Mouse (Mus musculus) thymus, adult 2 months (tissue): ENCODE results near the gene Oxnad1. TPM values are rescaled to one million over a fixed set of nuclear protein-coding genes. Genes with fewer than 3 reads are reported as not detected.

ENCODE experiments used
- DNase-seq: peaks from one replicate; pipeline ENCODE4 v3.0.0; 2021
- H3K27ac ChIP-seq: fragments of 200-500 bp; 2 replicates; pipeline ENCODE4 v1.5.1; 2012; ENCODE audit warnings: low read length, control low read depth; ENCODE audit not compliant: control insufficient read depth, insufficient read depth
- H3K27me3 ChIP-seq: fragments of 200-500 bp; 2 replicates; pipeline ENCODE4 v1.6.1; 2012; ENCODE audit warnings: mild to moderate bottlenecking, low read length, moderate library complexity, mixed read lengths; ENCODE audit not compliant: control insufficient read depth, insufficient read depth
- H3K36me3 ChIP-seq: fragments of 200-500 bp; 2 replicates; pipeline ENCODE4 v1.6.1; 2012; ENCODE audit warnings: mild to moderate bottlenecking, low read length, moderate library complexity; ENCODE audit not compliant: control insufficient read depth, insufficient read depth
- H3K4me1 ChIP-seq: fragments of 200-500 bp; replicated peaks from 2 replicates; pipeline ENCODE4 v1.6.1; 2012; ENCODE audit warnings: low read length; ENCODE audit not compliant: control insufficient read depth, insufficient read depth
- H3K4me3 ChIP-seq: fragments of 200-500 bp; 2 replicates; pipeline ENCODE4 v1.5.1; 2012; ENCODE audit warnings: mild to moderate bottlenecking, low read length, control low read depth, moderate library complexity; ENCODE audit not compliant: control insufficient read depth, insufficient read depth
- CTCF ChIP-seq: fragments of 200-500 bp; IDR thresholded peaks from 2 replicates; pipeline ENCODE4 v1.5.1; 2012; ENCODE audit warnings: mild to moderate bottlenecking, control low read depth, low read length, moderate library complexity, borderline replicate concordance; ENCODE audit not compliant: control insufficient read depth, poor library complexity, insufficient read depth; ENCODE audit errors: extremely low read depth
- POLR2A ChIP-seq: fragments of 200-500 bp; IDR thresholded peaks from 2 replicates; pipeline ENCODE4 v1.6.1; 2012; ENCODE audit warnings: mild to moderate bottlenecking, low read length, control low read depth, moderate library complexity; ENCODE audit not compliant: control insufficient read depth, poor library complexity, insufficient read depth; ENCODE audit errors: extremely low read depth
- WGBS: fragments of 180-500 bp; shearing (Covaris S2); methylation state at CpG from one replicate; pipeline ENCODE4 v1.1.7; 2018; 5-methylcytosine and 5-hydroxymethylcytosine counted together
- polyA plus RNA-seq: library from polyadenylated mRNA; depleted of rRNA; stranded (reverse); fragments of >200 nt; gene quantifications from 2 replicates; pipeline ENCODE4 v1.2.3, GENCODE M21; 2012

Oxnad1 gene
- polyA plus RNA-seq, 1 experiment = 20.3 TPM

DNA sequence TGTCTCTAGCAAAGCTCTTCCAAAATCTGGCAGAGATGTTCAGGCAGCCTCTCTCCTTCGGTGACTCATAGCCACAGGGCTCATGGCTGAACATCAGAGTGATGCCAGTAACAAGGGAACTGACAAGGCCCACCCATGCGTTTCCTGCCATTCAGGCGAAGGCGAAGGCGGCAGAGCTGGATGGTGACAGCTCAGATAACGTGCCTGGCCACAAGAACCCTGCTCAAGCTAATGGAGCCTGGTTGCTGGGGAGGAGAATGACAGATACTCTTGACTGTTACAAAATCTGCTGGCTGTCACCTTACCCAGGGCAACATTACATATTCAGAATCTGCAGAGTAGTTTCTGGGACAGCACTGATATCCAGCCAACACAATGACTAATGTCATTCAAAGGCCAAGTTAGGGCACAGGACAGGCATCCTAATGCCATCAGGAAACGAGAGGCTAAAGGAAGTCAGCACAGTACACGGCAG, 11.9 kb upstream of the Oxnad1 start:
- Histone ChIP-seq H3K4me1 (no peaks in the 10 kb centered on the region), H3K4me3 (no peak overlapping the region), H3K36me3 (no peaks in the 10 kb centered on the region), H3K27ac (no peak overlapping the region), H3K27me3 (no peaks in the 10 kb centered on the region; the same call in 1 of the 2 replicates)
- 50% methylated on average over 8 of the region's 8 CpGs for WGBS
- DNase-seq = no peak
- no peak for TF ChIP-seq POLR2A
- no peak for TF ChIP-seq CTCF

DNA sequence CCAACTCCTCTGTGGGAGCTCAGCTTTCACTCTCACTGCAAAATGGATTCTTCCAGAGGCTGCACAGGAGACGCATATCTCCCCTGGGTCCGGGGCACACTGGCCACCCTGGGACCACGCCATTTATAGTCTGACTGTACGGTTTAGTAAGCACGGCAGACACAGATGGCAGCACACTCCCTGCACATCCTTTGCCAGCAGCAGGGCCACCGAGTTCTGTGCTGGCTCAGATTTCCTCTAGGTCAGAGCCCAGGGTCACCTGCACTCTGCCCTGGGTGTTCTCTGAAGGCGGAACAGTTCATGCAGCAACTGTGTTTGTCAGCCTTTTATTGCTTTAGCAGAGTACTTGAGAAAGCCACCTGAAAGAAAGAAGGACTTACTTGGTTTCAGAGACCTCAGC, 11.3 kb upstream of the Oxnad1 start:
- WGBS = 93% methylated on average over 7 of the region's 7 CpGs
- no peak overlapping the region for H3K27ac ChIP-seq

DNA sequence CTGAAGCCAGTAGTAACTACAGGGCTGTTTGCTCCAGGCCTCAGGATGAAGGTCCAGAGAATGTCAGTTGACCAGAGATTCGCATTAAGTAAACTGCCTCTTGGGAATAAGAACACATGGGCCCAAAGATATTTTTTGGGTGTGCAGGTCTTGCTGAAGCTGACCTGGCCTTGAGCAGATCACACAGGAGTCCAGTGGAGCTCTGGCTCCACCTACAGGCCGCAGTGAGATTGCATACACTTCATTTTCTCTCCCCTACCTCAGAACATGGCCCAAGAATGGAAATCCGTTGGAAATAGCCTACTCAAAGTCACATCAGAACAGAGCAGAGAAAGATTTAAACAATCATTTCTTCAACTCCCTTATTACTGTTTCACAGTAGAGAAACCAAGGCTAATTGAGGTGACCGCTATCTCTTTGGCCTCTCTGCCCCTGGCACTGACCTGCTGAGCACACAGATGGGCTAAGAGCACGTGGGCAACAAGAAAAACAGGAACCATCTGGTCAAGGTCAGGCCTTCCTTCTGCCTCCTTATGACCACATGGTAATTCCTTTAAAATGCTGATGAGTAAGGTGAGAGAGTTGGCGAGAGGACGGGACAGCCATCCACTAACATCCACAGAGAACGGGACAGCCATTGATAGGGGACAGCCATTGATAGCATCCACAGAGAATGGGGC, 8.1 kb upstream of the Oxnad1 start:
- H3K4me1 ChIP-seq = no peaks in the 10 kb centered on the region
- 61% methylated on average over 8 of the region's 8 CpGs for WGBS
- H3K36me3 ChIP-seq = peaks cover 1% of the 10 kb centered on the region
- no peaks in the 10 kb centered on the region; the same call in 1 of the 2 replicates for H3K27me3 ChIP-seq
- DNase-seq = peak; percentile 40
- no peak overlapping the region for H3K27ac ChIP-seq
- H3K4me3 ChIP-seq = no peak overlapping the region
- TF ChIP-seq POLR2A = no peak
- peak; percentile 54; the same call in 1 of the 2 replicates for TF ChIP-seq CTCF

More for the DNA sequence above, 11.3 kb upstream of the Oxnad1 start:
- Histone ChIP-seq H3K27me3 (no peaks in the 10 kb centered on the region; the same call in 1 of the 2 replicates), H3K4me3 (no peak overlapping the region), H3K36me3 (no peaks in the 10 kb centered on the region), H3K4me1 (no peaks in the 10 kb centered on the region)
- no peak for DNase-seq
- no peak for TF ChIP-seq POLR2A
- TF ChIP-seq CTCF = no peak

DNA sequence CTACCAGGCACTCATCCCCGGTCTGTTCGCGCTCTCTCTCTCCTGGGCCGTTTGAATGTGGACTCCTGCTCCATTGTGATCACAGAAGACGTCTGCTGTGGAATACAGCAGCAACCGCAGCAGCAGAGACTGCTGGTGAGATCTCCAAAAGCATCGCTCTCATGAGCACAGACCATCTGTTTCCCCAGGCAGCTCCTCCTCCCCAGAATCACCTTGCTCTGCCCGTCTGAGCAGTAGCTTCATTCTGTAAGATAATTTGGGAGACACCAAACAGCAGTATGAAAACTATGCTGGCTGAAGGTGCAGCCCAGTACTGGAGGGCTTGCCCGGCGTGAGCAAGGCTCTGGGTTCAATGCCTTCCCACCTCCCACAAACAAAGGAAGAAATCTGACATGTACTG, 4.1 kb upstream of the Oxnad1 start:
- 96% methylated on average over 10 of the region's 10 CpGs for WGBS
- no peak overlapping the region for H3K27ac ChIP-seq
- no peak overlapping the region for H3K4me3 ChIP-seq
- no peaks in the 10 kb centered on the region for H3K27me3 ChIP-seq
- TF ChIP-seq POLR2A (no peak), CTCF (no peak)
- DNase-seq = no peak
- H3K4me1 ChIP-seq = no peaks in the 10 kb centered on the region
- H3K36me3 ChIP-seq = peaks cover 10% of the 10 kb centered on the region

DNA sequence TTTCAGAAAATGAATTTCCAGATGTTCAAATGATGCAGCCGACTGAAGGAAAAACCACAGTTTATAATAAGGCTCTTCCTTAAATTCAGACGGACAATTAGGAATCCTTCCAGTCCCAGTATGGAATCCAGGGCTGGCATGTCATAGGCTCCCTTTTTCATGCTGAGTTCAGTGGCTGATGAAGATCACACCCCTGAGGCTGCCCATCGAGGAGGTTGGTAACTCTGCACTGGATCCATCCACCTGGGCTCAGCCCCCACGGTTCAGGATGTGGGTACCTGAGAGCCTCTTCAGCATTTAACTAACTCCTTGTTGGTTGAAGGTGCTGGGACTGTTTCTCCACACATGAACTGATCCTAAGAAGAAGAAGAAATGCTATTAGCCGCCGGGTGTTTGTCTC, 2.3 kb upstream of the Oxnad1 start:
- DNase-seq = no peak
- H3K36me3 ChIP-seq = peaks cover 10% of the 10 kb centered on the region
- TF ChIP-seq CTCF (no peak), POLR2A (no peak)
- no peaks in the 10 kb centered on the region for H3K27me3 ChIP-seq
- H3K27ac ChIP-seq = no peak overlapping the region
- no peak overlapping the region for H3K4me3 ChIP-seq
- H3K4me1 ChIP-seq = peaks cover 4% of the 10 kb centered on the region; the same call in 1 of the 2 replicates
- WGBS = 94% methylated on average over 6 of the region's 6 CpGs

DNA sequence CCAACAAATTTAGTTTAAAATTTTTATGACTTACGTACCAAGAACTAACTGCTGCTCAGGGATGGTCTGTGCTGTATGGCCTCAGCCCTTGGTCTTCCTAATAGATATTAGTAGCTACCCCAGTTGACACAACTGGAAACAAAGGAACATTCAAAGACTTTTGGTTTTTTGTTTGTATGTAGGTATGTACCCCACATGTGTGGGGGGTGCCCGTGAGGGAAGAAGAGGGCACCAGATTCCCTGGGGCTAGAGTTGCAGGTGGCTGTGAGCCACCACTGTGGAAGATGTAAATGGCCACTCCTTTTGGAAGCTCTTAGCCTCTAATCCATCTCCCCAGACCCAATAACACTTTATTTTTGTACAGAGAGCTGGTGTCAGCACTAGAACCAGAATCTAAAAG, 1.7 kb upstream of the Oxnad1 start:
- WGBS = 94% methylated on average over 2 of the region's 2 CpGs
- Histone ChIP-seq H3K27ac (no peak overlapping the region), H3K4me3 (no peak overlapping the region), H3K36me3 (peaks cover 10% of the 10 kb centered on the region), H3K27me3 (no peaks in the 10 kb centered on the region), H3K4me1 (peaks cover 4% of the 10 kb centered on the region; the same call in 1 of the 2 replicates)
- TF ChIP-seq CTCF (no peak), POLR2A (no peak)
- no peak for DNase-seq

DNA sequence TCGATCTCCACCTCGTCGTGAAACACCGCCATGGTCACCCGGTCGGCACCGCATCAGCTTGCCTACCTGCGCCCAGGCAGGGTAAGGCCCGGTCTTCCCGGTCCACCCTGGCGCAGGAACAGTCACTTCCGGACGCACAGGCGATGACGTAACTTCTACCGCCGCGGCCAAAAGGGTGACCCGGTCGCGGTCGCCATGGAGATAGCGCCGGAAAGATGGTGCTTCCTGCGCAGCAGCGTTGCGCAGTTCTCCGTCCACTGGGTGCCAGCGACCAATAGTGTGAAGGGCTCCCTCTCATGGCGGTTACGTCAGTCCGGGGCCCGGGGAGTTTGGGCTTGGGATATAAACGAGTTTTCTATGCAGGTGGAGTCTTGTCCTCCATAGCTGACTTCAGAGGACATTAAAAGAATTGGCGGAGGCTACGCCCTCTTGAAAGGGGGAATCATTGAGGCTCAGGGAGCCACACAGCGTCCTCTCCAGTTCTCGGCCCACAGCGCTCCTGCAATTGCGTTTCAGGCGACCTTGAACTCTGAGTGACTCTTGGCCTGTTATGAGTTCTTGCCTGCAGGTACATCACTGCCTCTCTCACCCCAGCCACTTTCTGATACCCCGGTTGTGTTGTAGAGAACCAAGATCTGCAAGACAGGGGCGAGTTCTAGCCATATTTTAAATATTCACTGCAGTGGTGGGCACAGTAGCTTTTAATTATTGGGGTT, 470 bp downstream of the Oxnad1 start, which contains the start of gene Dph3:
Gene Dph3, minus strand, starts transcription at position 244 of the 716 bp plus-strand sequence.
- Histone ChIP-seq H3K4me1 (peaks cover 4% of the 10 kb centered on the region; the same call in 1 of the 2 replicates), H3K36me3 (peaks cover 10% of the 10 kb centered on the region), H3K27me3 (no peaks in the 10 kb centered on the region), H3K27ac (peak within 1 kb of the TSS; percentile 75), H3K4me3 (peak within 1 kb of the TSS; percentile 72)
- WGBS = under 1% methylated on average over 43 of the region's 43 CpGs
- DNase-seq = peak; percentile 96
- TF ChIP-seq CTCF (0 out of 2 replicates have a peak, but pooled peaks have one; percentile 29), POLR2A (no peak)
